Mouse (Mus musculus): ENCODE data around the gene Rims4. TPM values are rescaled to one million over a fixed set of nuclear protein-coding genes. Genes with fewer than 3 reads are reported as not detected.
A peak's percentile ranks its signal among the peaks of the same experiment; 100 is the strongest.

Gene Rims4
- polyA plus RNA-seq, 1 experiment from 2014 or later: 0.78 TPM

DNA sequence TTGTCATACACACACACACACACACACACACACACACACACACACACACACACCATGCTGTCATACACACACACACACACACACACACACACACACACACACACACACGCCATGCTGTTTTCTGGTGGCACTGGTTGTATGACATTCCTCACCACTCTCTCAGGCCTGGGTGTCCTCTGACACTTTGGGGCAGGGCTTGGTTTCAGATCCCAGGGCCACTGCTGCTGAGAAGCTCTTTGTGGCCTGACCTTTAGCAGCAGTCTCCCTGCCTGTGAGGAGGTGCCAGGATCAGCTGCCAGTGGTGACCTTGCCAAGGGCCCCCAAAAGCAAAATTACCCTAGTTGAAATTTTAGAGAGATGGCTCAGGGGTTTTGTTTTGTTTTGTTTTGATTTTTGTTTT is 92.6 kb downstream of the Rims4 start:
- ATAC-seq (ENCODE audit: insufficient read depth, low FRiP score, low TSS enrichment): no peak
- Histone ChIP-seq H3K4me2 (ENCODE audit: low read depth) (no peak overlapping the region), H3K9ac (ENCODE audit: low read length) (no peak overlapping the region), H3K4me3 (ENCODE audit: low read depth, low read length) (no peak overlapping the region), H3K27ac (ENCODE audit: low read depth, low read length) (no peak overlapping the region), H3K27me3 (ENCODE audit: control insufficient read depth, insufficient read depth, low read length) (no peaks in the 10 kb centered on the region), H3K9me3 (ENCODE audit: control insufficient read depth, low read length) (no peaks in the 10 kb centered on the region), H3K36me3 (ENCODE audit: control insufficient read depth, insufficient read depth, low read length) (no peaks in the 10 kb centered on the region), H3K4me1 (ENCODE audit: control insufficient read depth, insufficient read depth, low read length) (no peaks in the 10 kb centered on the region)
- WGBS: 92% methylated on average over 1 of the region's 1 CpGs
- DNase-seq (ENCODE audit: low spot score): no peak

DNA sequence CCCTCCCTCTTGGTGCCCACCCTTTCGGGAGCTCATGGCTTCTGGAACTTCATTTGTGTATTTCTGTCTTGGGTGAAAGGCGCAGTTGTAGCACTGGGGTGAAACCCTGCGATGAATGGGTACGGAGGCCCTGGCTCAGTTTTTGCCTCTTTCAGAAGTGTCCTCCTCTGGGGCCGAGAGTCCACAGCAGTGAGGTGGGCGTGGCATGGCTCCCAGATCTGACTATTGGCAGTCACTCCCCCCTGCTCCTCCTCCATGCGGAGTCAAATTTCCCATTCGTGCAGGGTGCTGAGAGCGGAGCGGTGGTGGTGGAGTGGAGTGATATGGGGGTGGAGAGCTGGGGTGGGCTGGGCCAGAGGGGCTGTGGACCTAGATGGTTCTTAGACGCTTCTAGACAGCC is 94.7 kb downstream of the Rims4 start:
- H3K9me3 ChIP-seq (ENCODE audit: control insufficient read depth, low read length): no peaks in the 10 kb centered on the region
- no peaks in the 10 kb centered on the region for H3K36me3 ChIP-seq (ENCODE audit: control insufficient read depth, insufficient read depth, low read length)
- peak; percentile 51 for DNase-seq (ENCODE audit: low spot score)
- peak overlapping the region; percentile 25 for H3K4me2 ChIP-seq (ENCODE audit: low read depth)
- H3K27me3 ChIP-seq (ENCODE audit: control insufficient read depth, insufficient read depth, low read length): no peaks in the 10 kb centered on the region
- no peak overlapping the region for H3K9ac ChIP-seq (ENCODE audit: low read length)
- no peaks in the 10 kb centered on the region for H3K4me1 ChIP-seq (ENCODE audit: control insufficient read depth, insufficient read depth, low read length)
- H3K4me3 ChIP-seq (ENCODE audit: low read depth, low read length): no peak overlapping the region
- 20% methylated on average over 11 of the region's 11 CpGs for WGBS
- ATAC-seq (ENCODE audit: insufficient read depth, low FRiP score, low TSS enrichment): no peak
- no peak overlapping the region for H3K27ac ChIP-seq (ENCODE audit: low read depth, low read length)

DNA sequence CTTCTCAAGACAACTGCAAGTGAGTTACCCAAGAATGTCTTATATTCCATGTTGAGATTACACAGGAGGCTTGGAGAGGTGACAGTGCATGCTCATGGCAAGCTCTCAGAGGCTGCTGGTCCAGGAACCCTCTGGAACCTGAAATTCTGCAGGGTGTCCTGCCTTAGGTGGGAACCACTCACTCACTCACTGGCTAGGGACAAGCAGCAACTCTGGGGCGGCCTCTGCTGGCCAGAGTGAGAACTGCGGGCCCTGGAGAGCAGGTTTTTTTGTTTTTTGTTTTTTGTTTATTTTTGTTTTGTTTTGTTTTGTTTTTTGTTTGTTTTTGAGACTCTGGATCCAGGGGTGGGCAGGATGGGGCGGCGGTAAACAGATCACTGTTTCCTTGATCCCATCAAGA is 95.2 kb downstream of the Rims4 start:
- no peaks in the 10 kb centered on the region for H3K9me3 ChIP-seq (ENCODE audit: control insufficient read depth, low read length)
- H3K27me3 ChIP-seq (ENCODE audit: control insufficient read depth, insufficient read depth, low read length): no peaks in the 10 kb centered on the region
- WGBS: 12% methylated on average over 4 of the region's 4 CpGs
- no peak overlapping the region for H3K27ac ChIP-seq (ENCODE audit: low read depth, low read length)
- ATAC-seq (ENCODE audit: insufficient read depth, low FRiP score, low TSS enrichment) (no peak), DNase-seq (ENCODE audit: low spot score) (peak; percentile 64)
- no peak overlapping the region for H3K9ac ChIP-seq (ENCODE audit: low read length)
- H3K4me3 ChIP-seq (ENCODE audit: low read depth, low read length): no peak overlapping the region
- no peak overlapping the region for H3K4me2 ChIP-seq (ENCODE audit: low read depth)
- H3K36me3 ChIP-seq (ENCODE audit: control insufficient read depth, insufficient read depth, low read length): no peaks in the 10 kb centered on the region
- no peaks in the 10 kb centered on the region for H3K4me1 ChIP-seq (ENCODE audit: control insufficient read depth, insufficient read depth, low read length)

DNA sequence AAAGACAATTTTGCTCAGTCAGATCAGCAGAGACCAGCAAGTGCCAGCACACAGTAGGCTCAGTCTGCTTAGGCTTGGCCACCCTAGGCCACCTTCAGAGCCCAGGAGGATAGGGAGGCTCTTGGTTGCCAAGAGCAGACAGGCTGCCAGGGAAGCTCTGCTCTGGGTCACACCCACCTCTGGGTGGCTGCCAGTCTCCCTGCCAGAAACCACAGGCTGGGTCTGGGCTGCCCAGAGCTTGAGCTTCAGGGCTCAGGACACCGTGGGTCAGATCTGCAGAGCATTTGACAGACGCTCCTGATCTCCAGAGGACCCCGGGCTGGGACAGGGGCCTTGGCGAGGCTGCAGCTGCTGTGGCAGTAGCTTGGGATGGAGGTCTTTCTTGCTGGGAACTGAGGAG is 97.9 kb downstream of the Rims4 start, which contains the start of gene Ccn5:
TSS of gene Ccn5 (plus strand) at position 255 of the 400 bp plus-strand sequence.
- Histone ChIP-seq H3K4me3 (ENCODE audit: low read depth, low read length) (no peak within 1 kb of the TSS), H3K36me3 (ENCODE audit: control insufficient read depth, insufficient read depth, low read length) (no peaks in the 10 kb centered on the region), H3K9me3 (ENCODE audit: control insufficient read depth, low read length) (no peaks in the 10 kb centered on the region), H3K27me3 (ENCODE audit: control insufficient read depth, insufficient read depth, low read length) (no peaks in the 10 kb centered on the region), H3K9ac (ENCODE audit: low read length) (no peak within 1 kb of the TSS), H3K4me1 (ENCODE audit: control insufficient read depth, insufficient read depth, low read length) (no peaks in the 10 kb centered on the region), H3K27ac (ENCODE audit: low read depth, low read length) (no peak within 1 kb of the TSS), H3K4me2 (ENCODE audit: low read depth) (no peak within 1 kb of the TSS)
- ATAC-seq (ENCODE audit: insufficient read depth, low FRiP score, low TSS enrichment): no peak
- WGBS: 64% methylated on average over 4 of the region's 4 CpGs
- no peak for DNase-seq (ENCODE audit: low spot score)

DNA sequence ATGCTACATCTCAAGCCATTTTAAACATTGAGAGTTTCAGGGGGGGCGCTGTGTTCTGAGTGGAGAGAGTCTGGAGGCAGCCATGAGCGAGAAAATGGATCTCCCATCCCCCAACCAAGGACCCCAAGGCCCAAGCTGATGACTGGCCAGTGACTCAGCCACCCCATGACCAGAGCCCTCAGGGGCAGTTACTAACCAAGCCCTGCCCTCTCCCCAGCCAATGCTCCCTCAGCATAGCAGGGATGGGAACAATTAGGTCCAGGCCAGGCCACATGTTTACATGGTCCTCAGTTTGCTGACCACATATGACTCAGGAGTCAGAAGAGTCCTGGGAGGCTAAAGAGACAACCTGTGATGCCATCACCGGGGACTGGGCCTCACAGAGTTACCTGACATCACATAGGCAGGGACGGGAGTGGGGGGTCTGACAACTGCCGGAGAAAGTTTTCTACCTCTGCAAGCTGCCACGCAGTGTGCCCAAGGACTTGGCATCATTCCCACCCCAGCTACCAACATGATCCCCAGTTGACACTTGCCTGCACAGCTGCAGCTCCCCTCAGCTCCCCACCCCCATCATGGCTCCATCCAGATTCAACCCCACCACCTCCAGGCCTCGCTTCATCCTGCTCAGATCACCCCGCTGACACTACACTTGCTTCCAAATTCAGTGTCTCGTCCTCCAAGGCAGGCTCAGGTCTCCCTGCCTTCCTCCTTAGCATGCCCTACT is 103.6 kb downstream of the Rims4 start:
- Histone ChIP-seq H3K9ac (ENCODE audit: low read length) (no peak overlapping the region), H3K27me3 (ENCODE audit: control insufficient read depth, insufficient read depth, low read length) (no peaks in the 10 kb centered on the region), H3K4me2 (ENCODE audit: low read depth) (no peak overlapping the region), H3K36me3 (ENCODE audit: control insufficient read depth, insufficient read depth, low read length) (no peaks in the 10 kb centered on the region), H3K27ac (ENCODE audit: low read depth, low read length) (no peak overlapping the region), H3K4me1 (ENCODE audit: control insufficient read depth, insufficient read depth, low read length) (no peaks in the 10 kb centered on the region), H3K4me3 (ENCODE audit: low read depth, low read length) (no peak overlapping the region), H3K9me3 (ENCODE audit: control insufficient read depth, low read length) (no peaks in the 10 kb centered on the region)
- 88% methylated on average over 9 of the region's 9 CpGs for WGBS
- DNase-seq (ENCODE audit: low spot score) (no peak), ATAC-seq (ENCODE audit: insufficient read depth, low FRiP score, low TSS enrichment) (no peak)

DNA sequence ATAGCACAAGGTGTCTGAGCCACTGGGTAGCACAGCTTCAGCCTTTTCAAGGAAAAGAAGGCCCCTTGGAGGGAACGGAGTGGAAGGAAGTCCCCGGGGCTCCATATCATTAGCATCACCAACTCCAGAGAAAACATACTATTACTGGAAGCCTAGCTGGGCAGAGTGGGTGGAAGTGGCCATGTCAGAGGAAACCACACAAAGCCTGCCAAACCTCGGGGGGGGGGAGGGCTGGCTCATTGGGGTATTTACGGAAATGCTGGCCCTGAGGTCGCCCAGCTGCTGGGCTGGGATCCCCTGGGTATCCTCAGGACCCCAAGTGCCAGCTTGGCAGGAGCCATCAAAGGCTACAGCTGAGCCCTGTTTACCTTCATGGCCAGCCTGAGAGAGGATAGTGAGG is 105.4 kb downstream of the Rims4 start:
- WGBS: 74% methylated on average over 5 of the region's 5 CpGs
- Histone ChIP-seq H3K4me3 (ENCODE audit: low read depth, low read length) (no peak overlapping the region), H3K27ac (ENCODE audit: low read depth, low read length) (no peak overlapping the region), H3K27me3 (ENCODE audit: control insufficient read depth, insufficient read depth, low read length) (no peaks in the 10 kb centered on the region), H3K4me1 (ENCODE audit: control insufficient read depth, insufficient read depth, low read length) (no peaks in the 10 kb centered on the region), H3K9ac (ENCODE audit: low read length) (no peak overlapping the region), H3K9me3 (ENCODE audit: control insufficient read depth, low read length) (no peaks in the 10 kb centered on the region), H3K4me2 (ENCODE audit: low read depth) (no peak overlapping the region), H3K36me3 (ENCODE audit: control insufficient read depth, insufficient read depth, low read length) (no peaks in the 10 kb centered on the region)
- no peak for DNase-seq (ENCODE audit: low spot score)
- ATAC-seq (ENCODE audit: insufficient read depth, low FRiP score, low TSS enrichment): no peak

Other genes with a start within 250 kb of the Rims4 start
- gene Ada, start 168.4 kb downstream of the Rims4 start, polyA plus RNA-seq (2014; fragmentation: Nextera tagmentation; extraction: Ambion mirVana): 5.1 and 8.6 TPM in 2 replicates
- gene Ccn5, start 97.8 kb downstream of the Rims4 start, polyA plus RNA-seq (2014; fragmentation: Nextera tagmentation; extraction: Ambion mirVana): 0.27 and 0.44 TPM in 2 replicates
- gene Kcnk15, start 65.0 kb downstream of the Rims4 start, polyA plus RNA-seq (2014; fragmentation: Nextera tagmentation; extraction: Ambion mirVana): not detected in 2 replicates
- 335 and 356 TPM in 2 replicates for gene Ywhab, start 76.3 kb upstream of the Rims4 start, polyA plus RNA-seq (2014; fragmentation: Nextera tagmentation; extraction: Ambion mirVana)
- 1.5 and 1.6 TPM in 2 replicates for gene Pabpc1l, start 106.8 kb upstream of the Rims4 start, polyA plus RNA-seq (2014; fragmentation: Nextera tagmentation; extraction: Ambion mirVana)
- gene Stk4, start 151.6 kb upstream of the Rims4 start, polyA plus RNA-seq (2014; fragmentation: Nextera tagmentation; extraction: Ambion mirVana): 34.5 and 34.8 TPM in 2 replicates
- gene Tomm34, start 152.5 kb upstream of the Rims4 start, polyA plus RNA-seq (2014; fragmentation: Nextera tagmentation; extraction: Ambion mirVana): 50.5 and 51.2 TPM in 2 replicates